Mouse (Mus musculus) embryonic facial prominence, embryonic 11.5 days (tissue): ENCODE measurements around the gene Zfp213. TPM values are rescaled to one million over a fixed set of nuclear protein-coding genes. Genes with fewer than 3 reads are reported as not detected.

Experiments
- ATAC-seq: fragments of 200-750 bp; cut with Nextera tagmentation; replicated peaks from 2 replicates; pipeline ENCODE4 v1.8.0; 2017; ENCODE audit warnings: low read depth; ENCODE audit not compliant: insufficient number of reproducible peaks, low FRiP score, low TSS enrichment
- DNase-seq: peaks from one replicate; pipeline ENCODE4 v3.0.0-alpha.2; 2015; ENCODE audit warnings: low spot score
- H3K27ac ChIP-seq: fragments of 300-500 bp; sonication (generic); replicated peaks from 2 replicates; pipeline ENCODE4 v1.5.1; 2014; ENCODE audit warnings: mild to moderate bottlenecking, low read depth, low read length, control low read depth
- H3K27me3 ChIP-seq: fragments of 300-500 bp; sonication (generic); 2 replicates; pipeline ENCODE4 v1.6.1; 2014; ENCODE audit warnings: mild to moderate bottlenecking, low read length, moderate library complexity, mixed read lengths; ENCODE audit not compliant: control insufficient read depth, insufficient read depth
- H3K36me3 ChIP-seq: fragments of 300-500 bp; sonication (generic); replicated peaks from 2 replicates; pipeline ENCODE4 v1.6.1; 2014; ENCODE audit warnings: low read depth, mild to moderate bottlenecking, low read length, moderate library complexity, mixed read lengths; ENCODE audit not compliant: control insufficient read depth, insufficient read depth
- H3K4me1 ChIP-seq: fragments of 300-500 bp; sonication (generic); 2 replicates; pipeline ENCODE4 v1.6.1; 2014; ENCODE audit warnings: low read length, mixed read lengths; ENCODE audit not compliant: control insufficient read depth, insufficient read depth
- H3K4me2 ChIP-seq: fragments of 300-500 bp; sonication (generic); 2 replicates; pipeline ENCODE4 v1.6.1; 2014; ENCODE audit warnings: low read depth, mild to moderate bottlenecking, control low read depth, low read length, moderate library complexity
- H3K4me3 ChIP-seq: fragments of 300-500 bp; sonication (generic); 2 replicates; pipeline ENCODE4 v1.5.1; 2014; ENCODE audit warnings: low read depth, low read length, control low read depth
- H3K9ac ChIP-seq: fragments of 300-500 bp; sonication (generic); replicated peaks from 2 replicates; pipeline ENCODE4 v1.6.1; 2014; ENCODE audit warnings: mild to moderate bottlenecking, control low read depth, low read length
- H3K9me3 ChIP-seq: fragments of 300-500 bp; sonication (generic); replicated peaks from 2 replicates; pipeline ENCODE4 v1.6.1; 2016; ENCODE audit warnings: mild to moderate bottlenecking, low read length, inconsistent platforms, mixed read lengths; ENCODE audit not compliant: control insufficient read depth
- WGBS: fragments of 180-500 bp; shearing (Covaris S2); extraction: QIAGEN DNeasy Blood & Tissue Kit; methylation state at CpG from one replicate; pipeline ENCODE4 v1.1.7; 2014; 5-methylcytosine and 5-hydroxymethylcytosine counted together
- polyA plus RNA-seq: library from polyadenylated mRNA; unstranded; fragments of >200 nt; fragmentation: Nextera tagmentation; extraction: Ambion mirVana; gene quantifications from 2 replicates; pipeline ENCODE4 v1.2.1, GENCODE M21; 2014

The Zfp213 gene
- polyA plus RNA-seq, 1 experiment from 2014 or later, result 18.2 TPM

DNA sequence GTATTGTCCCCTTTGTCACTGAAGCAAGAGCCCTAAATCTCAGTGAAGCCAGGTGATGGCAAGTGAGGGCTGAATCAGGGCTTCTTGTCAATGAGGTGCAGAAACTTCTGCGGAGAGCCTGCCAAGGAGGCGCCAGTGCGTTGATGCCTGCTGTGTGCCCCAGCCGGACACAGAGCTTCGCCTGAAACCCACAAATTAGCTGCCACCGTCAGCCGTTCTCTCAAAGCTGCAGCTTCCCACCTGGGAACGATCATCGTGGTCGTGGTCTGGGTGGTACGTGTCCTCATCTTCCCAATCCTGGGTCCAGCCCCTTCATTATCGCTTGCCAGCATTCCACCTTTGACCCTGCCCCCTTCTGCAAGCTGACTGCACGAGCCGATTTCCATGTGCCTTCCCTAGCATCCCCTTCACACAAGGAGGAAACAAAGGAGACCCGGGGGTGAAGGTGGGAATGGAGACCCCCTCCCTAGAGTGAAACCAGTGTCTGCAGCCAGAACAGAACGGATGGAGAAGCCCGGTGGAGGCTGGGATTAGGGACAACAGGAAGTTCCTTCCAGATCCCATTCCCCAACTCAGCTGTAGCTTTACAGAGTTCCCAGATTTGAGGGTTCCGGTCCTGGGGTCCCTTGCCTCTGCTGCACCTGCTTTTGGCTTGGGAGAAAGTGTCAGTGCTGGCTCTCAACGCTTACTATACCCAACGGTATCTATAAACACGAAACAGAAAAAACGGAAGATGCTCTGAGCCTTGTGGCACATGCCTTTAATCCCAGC lies 21.9 kb upstream of the Zfp213 start:
- Histone ChIP-seq H3K9ac (peak overlapping the region; percentile 86), H3K4me3 (peak overlapping the region; percentile 60), H3K27ac (0 out of 2 replicates have a peak overlapping the region, but pooled peaks have one; percentile 8), H3K4me1 (no peaks in the 10 kb centered on the region), H3K9me3 (no peaks in the 10 kb centered on the region), H3K36me3 (0 out of 2 replicates have a peak, but pooled peaks cover 2% of the 10 kb centered on the region), H3K27me3 (no peaks in the 10 kb centered on the region), H3K4me2 (peak overlapping the region; percentile 69)
- DNase-seq, result peak; percentile 88
- peak; percentile 67 for ATAC-seq
- 0% methylated on average over 22 of the region's 22 CpGs for WGBS

DNA sequence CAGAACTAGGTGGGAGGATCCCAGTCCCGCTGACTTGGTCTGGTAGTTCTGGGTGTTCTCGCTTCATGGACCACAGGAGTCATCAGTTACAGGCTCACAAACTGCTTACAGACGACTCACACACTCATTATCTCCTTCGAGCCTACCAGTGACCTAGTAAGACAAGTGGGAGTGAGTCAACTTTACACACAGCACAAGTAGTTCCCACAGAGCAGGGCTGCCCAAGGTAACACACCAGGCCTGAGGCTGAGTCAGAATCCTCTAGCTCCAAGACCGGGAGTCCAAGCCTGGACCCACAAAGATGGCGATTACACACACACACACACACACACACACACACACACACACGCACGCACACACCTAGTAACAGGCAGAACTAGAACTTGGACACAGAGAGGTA lies 20.7 kb upstream of the Zfp213 start:
- H3K4me2 ChIP-seq, result peak overlapping the region; percentile 69; the same call in 1 of the 2 replicates
- H3K27me3 ChIP-seq, result no peaks in the 10 kb centered on the region
- H3K27ac ChIP-seq, result no peak overlapping the region
- H3K4me3 ChIP-seq, result peak overlapping the region; percentile 60; the same call in 1 of the 2 replicates
- H3K4me1 ChIP-seq, result no peaks in the 10 kb centered on the region
- no peaks in the 10 kb centered on the region for H3K9me3 ChIP-seq
- DNase-seq (no peak), ATAC-seq (no peak)
- peak overlapping the region; percentile 86; the same call in 1 of the 2 replicates for H3K9ac ChIP-seq
- 79% methylated on average over 8 of the region's 8 CpGs for WGBS
- 0 out of 2 replicates have a peak, but pooled peaks cover 2% of the 10 kb centered on the region for H3K36me3 ChIP-seq

- Histone ChIP-seq H3K4me2 (no peak overlapping the region), H3K36me3 (peaks cover 15% of the 10 kb centered on the region), H3K4me1 (no peaks in the 10 kb centered on the region), H3K4me3 (no peak overlapping the region), H3K27me3 (no peaks in the 10 kb centered on the region), H3K9me3 (no peaks in the 10 kb centered on the region), H3K27ac (no peak overlapping the region), H3K9ac (no peak overlapping the region)
- 93% methylated on average over 38 of the region's 38 CpGs for WGBS
- DNase-seq (no peak), ATAC-seq (0 out of 2 replicates have a peak, but pooled peaks have one; percentile 29)
These were observed 12.0 kb upstream of the Zfp213 start for GRCm38 (mm10) chr17:23575951-23576552.

- Histone ChIP-seq H3K9me3 (no peaks in the 10 kb centered on the region), H3K27me3 (no peaks in the 10 kb centered on the region), H3K4me2 (no peak overlapping the region), H3K36me3 (peaks cover 13% of the 10 kb centered on the region), H3K4me1 (no peaks in the 10 kb centered on the region), H3K4me3 (no peak overlapping the region), H3K27ac (no peak overlapping the region), H3K9ac (no peak overlapping the region)
- no peak for DNase-seq
- ATAC-seq, result no peak
- WGBS, result 90% methylated on average over 8 of the region's 8 CpGs
These were observed 10.1 kb upstream of the Zfp213 start for GRCm38 (mm10) chr17:23574130-23574529.

- Histone ChIP-seq H3K9me3 (no peaks in the 10 kb centered on the region), H3K9ac (no peak overlapping the region), H3K4me2 (no peak overlapping the region), H3K36me3 (peaks cover 13% of the 10 kb centered on the region), H3K27ac (no peak overlapping the region), H3K4me3 (no peak overlapping the region), H3K4me1 (no peaks in the 10 kb centered on the region), H3K27me3 (no peaks in the 10 kb centered on the region)
- WGBS, result 76% methylated on average over 6 of the region's 6 CpGs
- ATAC-seq, result no peak
- DNase-seq, result no peak
These were observed 8.0 kb upstream of the Zfp213 start for GRCm38 (mm10) chr17:23572059-23572458.

DNA sequence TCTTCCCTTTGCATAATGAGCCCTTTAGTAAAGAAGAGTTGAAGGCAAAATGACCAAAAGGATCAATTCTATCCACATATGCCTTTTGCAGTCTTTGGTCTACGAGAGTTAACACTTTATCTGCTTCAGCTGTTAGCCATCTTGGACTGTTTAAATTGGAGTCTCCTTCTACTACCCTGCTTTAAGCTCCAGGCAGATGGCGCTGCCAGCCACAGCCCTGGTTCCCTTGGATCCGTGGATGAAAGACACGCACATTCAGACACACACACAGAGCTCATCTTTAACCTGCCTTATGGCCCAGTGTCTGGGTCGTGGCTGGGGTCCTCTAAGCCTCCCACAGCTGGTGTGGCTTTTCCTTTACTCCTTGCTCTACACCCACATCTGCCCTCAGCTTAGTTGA lies 7.0 kb upstream of the Zfp213 start:
- H3K36me3 ChIP-seq, result peaks cover 9% of the 10 kb centered on the region
- no peaks in the 10 kb centered on the region for H3K9me3 ChIP-seq
- no peaks in the 10 kb centered on the region for H3K4me1 ChIP-seq
- H3K4me2 ChIP-seq, result no peak overlapping the region
- ATAC-seq (no peak), DNase-seq (peak; percentile 17)
- H3K9ac ChIP-seq, result no peak overlapping the region
- WGBS, result 24% methylated on average over 5 of the region's 5 CpGs
- H3K4me3 ChIP-seq, result no peak overlapping the region
- H3K27me3 ChIP-seq, result no peaks in the 10 kb centered on the region
- no peak overlapping the region for H3K27ac ChIP-seq

GRCm38 (mm10) chr17:23570017-23570416 lies 6.0 kb upstream of the Zfp213 start:
- DNase-seq (no peak), ATAC-seq (no peak)
- WGBS, result 42% methylated on average over 6 of the region's 6 CpGs
- no peaks in the 10 kb centered on the region for H3K27me3 ChIP-seq
- no peaks in the 10 kb centered on the region for H3K4me1 ChIP-seq
- no peak overlapping the region for H3K27ac ChIP-seq
- no peak overlapping the region for H3K9ac ChIP-seq
- no peak overlapping the region for H3K4me2 ChIP-seq
- H3K9me3 ChIP-seq, result no peaks in the 10 kb centered on the region
- peaks cover 3% of the 10 kb centered on the region for H3K36me3 ChIP-seq
- no peak overlapping the region for H3K4me3 ChIP-seq

GRCm38 (mm10) chr17:23568370-23568769 lies 4.3 kb upstream of the Zfp213 start:
- H3K4me2 ChIP-seq, result no peak overlapping the region
- no peaks in the 10 kb centered on the region for H3K9me3 ChIP-seq
- H3K27me3 ChIP-seq, result no peaks in the 10 kb centered on the region
- ATAC-seq (no peak), DNase-seq (no peak)
- H3K4me1 ChIP-seq, result no peaks in the 10 kb centered on the region
- H3K4me3 ChIP-seq, result no peak overlapping the region
- H3K36me3 ChIP-seq, result no peaks in the 10 kb centered on the region
- no peak overlapping the region for H3K9ac ChIP-seq
- WGBS, result 42% methylated on average over 5 of the region's 5 CpGs
- no peak overlapping the region for H3K27ac ChIP-seq
